Mouse (Mus musculus): ENCODE measurements around the gene Cd164. TPM values are rescaled to one million over a fixed set of nuclear protein-coding genes. Genes with fewer than 3 reads are reported as not detected.

Gene Cd164
- polyA plus RNA-seq, 1 experiment from 2014 or later = 112 TPM

GRCm38 (mm10) chr10:41480938-41481880 lies 38.0 kb upstream of the Cd164 start:
- TF ChIP-seq EP300 (optimal IDR thresholded peaks at IDR 0.05) = no peak
- DNase-seq (ENCODE audit: low spot score) (no peak), ATAC-seq (ENCODE audit: low FRiP score, low TSS enrichment) (no peak)
- Histone ChIP-seq H3K9ac (ENCODE audit: low read length) (no peak overlapping the region), H3K4me3 (ENCODE audit: low read depth, low read length) (no peak overlapping the region), H3K27me3 (ENCODE audit: control insufficient read depth, insufficient read depth, low read length) (no peaks in the 10 kb centered on the region), H3K4me2 (replicated peaks; ENCODE audit: low read depth) (no peak overlapping the region), H3K27ac (replicated peaks) (no peak overlapping the region), H3K4me1 (replicated peaks; ENCODE audit: control insufficient read depth, insufficient read depth) (no peaks in the 10 kb centered on the region), H3K36me3 (ENCODE audit: control insufficient read depth, insufficient read depth, low read length) (peaks cover 31% of the 10 kb centered on the region), H3K9me3 (ENCODE audit: control insufficient read depth, low read length) (no peaks in the 10 kb centered on the region)
- 72% methylated on average over 33 of the region's 33 CpGs for WGBS

GRCm38 (mm10) chr10:41482446-41482845 lies 36.8 kb upstream of the Cd164 start:
- no peak overlapping the region for H3K4me3 ChIP-seq (ENCODE audit: low read depth, low read length)
- H3K4me2 ChIP-seq (replicated peaks; ENCODE audit: low read depth) = no peak overlapping the region
- no peaks in the 10 kb centered on the region for H3K27me3 ChIP-seq (ENCODE audit: control insufficient read depth, insufficient read depth, low read length)
- no peak for DNase-seq (ENCODE audit: low spot score)
- no peaks in the 10 kb centered on the region for H3K9me3 ChIP-seq (ENCODE audit: control insufficient read depth, low read length)
- no peak overlapping the region for H3K9ac ChIP-seq (ENCODE audit: low read length)
- no peak for ATAC-seq (ENCODE audit: low FRiP score, low TSS enrichment)
- peaks cover 34% of the 10 kb centered on the region for H3K36me3 ChIP-seq (ENCODE audit: control insufficient read depth, insufficient read depth, low read length)
- H3K27ac ChIP-seq (replicated peaks) = no peak overlapping the region
- no peaks in the 10 kb centered on the region for H3K4me1 ChIP-seq (replicated peaks; ENCODE audit: control insufficient read depth, insufficient read depth)
- no peak for TF ChIP-seq CTCF (IDR thresholded peaks at IDR 0.05; ENCODE audit: low read depth)
- no peak for TF ChIP-seq EP300 (optimal IDR thresholded peaks at IDR 0.05)
- WGBS = 82% methylated on average over 7 of the region's 7 CpGs

DNA sequence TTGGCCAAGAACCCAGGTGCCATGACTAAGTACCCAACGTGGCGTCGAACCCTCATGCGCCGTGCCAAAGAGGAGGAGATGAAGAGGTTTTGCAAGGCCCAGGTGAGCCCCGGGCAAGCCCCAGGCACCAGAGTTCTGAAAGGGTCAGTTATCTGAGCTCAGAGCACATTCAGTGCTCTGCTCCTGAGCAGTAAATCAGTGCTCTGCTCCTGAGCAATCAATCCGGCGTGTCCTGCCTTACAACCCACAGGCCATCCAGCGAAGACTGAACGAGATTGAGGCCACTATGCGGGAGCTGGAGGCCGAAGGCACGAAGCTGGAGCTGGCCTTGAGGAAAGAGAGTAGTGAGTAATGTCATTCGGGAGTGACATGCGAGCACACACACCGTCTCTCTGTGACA lies 33.4 kb upstream of the Cd164 start:
- Histone ChIP-seq H3K36me3 (ENCODE audit: control insufficient read depth, insufficient read depth, low read length) (peaks cover 30% of the 10 kb centered on the region), H3K9me3 (ENCODE audit: control insufficient read depth, low read length) (no peaks in the 10 kb centered on the region), H3K4me2 (replicated peaks; ENCODE audit: low read depth) (no peak overlapping the region), H3K4me3 (ENCODE audit: low read depth, low read length) (no peak overlapping the region), H3K9ac (ENCODE audit: low read length) (no peak overlapping the region), H3K4me1 (replicated peaks; ENCODE audit: control insufficient read depth, insufficient read depth) (peaks cover 13% of the 10 kb centered on the region; the same call in 1 of the 2 replicates), H3K27ac (replicated peaks) (no peak overlapping the region), H3K27me3 (ENCODE audit: control insufficient read depth, insufficient read depth, low read length) (no peaks in the 10 kb centered on the region)
- ATAC-seq (ENCODE audit: low FRiP score, low TSS enrichment) (no peak), DNase-seq (ENCODE audit: low spot score) (no peak)
- TF ChIP-seq EP300 (optimal IDR thresholded peaks at IDR 0.05) = no peak
- no peak for TF ChIP-seq CTCF (IDR thresholded peaks at IDR 0.05; ENCODE audit: low read depth)
- 89% methylated on average over 16 of the region's 16 CpGs for WGBS

GRCm38 (mm10) chr10:41486506-41487170 lies 32.6 kb upstream of the Cd164 start:
- no peaks in the 10 kb centered on the region for H3K27me3 ChIP-seq (ENCODE audit: control insufficient read depth, insufficient read depth, low read length)
- H3K4me1 ChIP-seq (replicated peaks; ENCODE audit: control insufficient read depth, insufficient read depth) = peaks cover 13% of the 10 kb centered on the region; the same call in 1 of the 2 replicates
- H3K9ac ChIP-seq (ENCODE audit: low read length) = no peak overlapping the region
- no peak for DNase-seq (ENCODE audit: low spot score)
- H3K36me3 ChIP-seq (ENCODE audit: control insufficient read depth, insufficient read depth, low read length) = peaks cover 28% of the 10 kb centered on the region
- 64% methylated on average over 14 of the region's 14 CpGs for WGBS
- H3K9me3 ChIP-seq (ENCODE audit: control insufficient read depth, low read length) = no peaks in the 10 kb centered on the region
- no peak for ATAC-seq (ENCODE audit: low FRiP score, low TSS enrichment)
- H3K27ac ChIP-seq (replicated peaks) = peak overlapping the region; percentile 56
- H3K4me2 ChIP-seq (replicated peaks; ENCODE audit: low read depth) = no peak overlapping the region
- H3K4me3 ChIP-seq (ENCODE audit: low read depth, low read length) = no peak overlapping the region
- TF ChIP-seq CTCF (IDR thresholded peaks at IDR 0.05; ENCODE audit: low read depth) = no peak
- no peak for TF ChIP-seq EP300 (optimal IDR thresholded peaks at IDR 0.05)

- H3K4me3 ChIP-seq (ENCODE audit: low read depth, low read length) = peak overlapping the region; percentile 71
- H3K4me1 ChIP-seq (replicated peaks; ENCODE audit: control insufficient read depth, insufficient read depth) = peaks cover 13% of the 10 kb centered on the region; the same call in 1 of the 2 replicates
- ATAC-seq (ENCODE audit: low FRiP score, low TSS enrichment) (0 out of 2 replicates have a peak, but pooled peaks have one; percentile 9), DNase-seq (ENCODE audit: low spot score) (no peak)
- no peaks in the 10 kb centered on the region for H3K9me3 ChIP-seq (ENCODE audit: control insufficient read depth, low read length)
- WGBS = 14% methylated on average over 7 of the region's 7 CpGs
- peaks cover 21% of the 10 kb centered on the region for H3K36me3 ChIP-seq (ENCODE audit: control insufficient read depth, insufficient read depth, low read length)
- H3K27me3 ChIP-seq (ENCODE audit: control insufficient read depth, insufficient read depth, low read length) = no peaks in the 10 kb centered on the region
- peak overlapping the region; percentile 100 for H3K4me2 ChIP-seq (replicated peaks; ENCODE audit: low read depth)
- peak overlapping the region; percentile 83 for H3K9ac ChIP-seq (ENCODE audit: low read length)
- TF ChIP-seq EP300 (optimal IDR thresholded peaks at IDR 0.05) (no peak), CTCF (IDR thresholded peaks at IDR 0.05; ENCODE audit: low read depth) (no peak)
- peak overlapping the region; percentile 91 for H3K27ac ChIP-seq (replicated peaks)
Observed at GRCm38 (mm10) chr10:41488877-41489276, 30.3 kb upstream of the Cd164 start.

All from stomach, postnatal 0 days (tissue).